Mouse (Mus musculus) small intestine, adult 2 months (tissue): ENCODE results near the gene Pgf.

ENCODE experiments used
- CTCF ChIP-seq: fragments of 200-500 bp; IDR thresholded peaks from 2 replicates; pipeline ENCODE4 v1.5.1; 2012; ENCODE audit warnings: low read depth, mild to moderate bottlenecking, control low read depth, inconsistent platforms, low read length, moderate library complexity, mixed read lengths; ENCODE audit not compliant: insufficient replicate concordance, insufficient read length; ENCODE audit errors: extremely low read depth
- POLR2A ChIP-seq: fragments of 200-500 bp; IDR thresholded peaks from 2 replicates; pipeline ENCODE4 v1.6.1; 2012; ENCODE audit warnings: low read depth, mild to moderate bottlenecking, control low read depth, inconsistent platforms, low read length, moderate library complexity

- TF ChIP-seq POLR2A (no peak), CTCF (no peak)
These were observed 27.8 kb upstream of the Pgf start for GRCm38 (mm10) chr12:85205425-85205824.
